Mouse (Mus musculus): ENCODE data around the gene Fbxo27. TPM values are rescaled to one million over a fixed set of nuclear protein-coding genes. Genes with fewer than 3 reads are reported as not detected.
"Not testable (repeated sequence)": the region's sequence is repeated elsewhere in the genome, so short reads cannot be mapped to it uniquely, and the experiment has no call there.

The Fbxo27 gene
- polyA plus RNA-seq (2015; fragmentation: Nextera tagmentation; extraction: Ambion mirVana): 6.3 TPM in 2 replicates

DNA sequence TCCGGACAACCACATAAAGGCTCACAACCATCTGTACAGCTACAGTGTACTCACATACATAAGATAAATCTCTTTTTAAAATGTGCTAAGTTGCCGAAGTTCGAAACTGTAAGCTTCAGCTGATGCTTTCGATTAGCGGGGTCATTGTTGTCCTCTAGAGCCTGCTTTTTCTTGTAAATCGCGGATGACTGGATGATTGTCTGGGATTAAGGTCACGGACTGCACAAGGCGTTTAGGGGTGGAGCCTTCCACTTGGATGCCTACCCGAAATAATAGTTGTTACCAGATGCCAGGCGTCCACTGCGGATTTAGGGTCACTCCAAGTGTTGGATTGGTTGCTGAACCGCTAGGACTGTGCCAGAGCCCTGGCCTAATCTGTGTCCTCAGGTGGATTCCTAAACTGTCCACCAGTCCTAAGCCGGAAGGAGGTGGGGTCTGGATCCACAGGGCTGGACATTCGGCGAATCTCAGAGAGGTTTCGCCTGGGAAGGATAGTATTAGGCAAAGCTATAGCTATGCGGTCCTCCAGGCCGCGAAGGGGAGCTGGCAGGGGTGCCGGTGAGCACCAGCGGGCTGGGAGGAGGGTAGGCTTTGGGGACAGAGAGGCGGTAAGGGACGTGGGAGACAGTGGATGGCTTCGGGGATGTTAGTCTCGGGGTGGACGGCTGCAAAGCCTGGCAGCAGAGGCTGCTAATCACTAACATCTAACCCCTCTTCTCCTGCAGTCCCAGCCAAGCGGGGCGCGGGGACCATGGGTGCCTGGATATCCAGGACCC lies at the start of gene Fbxo27:
Gene Fbxo27, plus strand, starts transcription at position 305 of the 776 bp plus-strand sequence.
- H3K4me1 ChIP-seq: peaks cover 12% of the 10 kb centered on the region
- ATAC-seq (replicated peaks): peak; percentile 67
- H3K27ac ChIP-seq (replicated peaks): no peak within 1 kb of the TSS
- peak within 1 kb of the TSS; percentile 85 for H3K4me2 ChIP-seq (replicated peaks)
- no peaks in the 10 kb centered on the region for H3K36me3 ChIP-seq
- H3K4me3 ChIP-seq: peak within 1 kb of the TSS; percentile 57
- H3K9ac ChIP-seq (replicated peaks): peak within 1 kb of the TSS; percentile 50
- H3K27me3 ChIP-seq: peaks cover 15% of the 10 kb centered on the region
- H3K9me3 ChIP-seq: no peaks in the 10 kb centered on the region
- WGBS: 16% methylated on average over 30 of the region's 30 CpGs

DNA sequence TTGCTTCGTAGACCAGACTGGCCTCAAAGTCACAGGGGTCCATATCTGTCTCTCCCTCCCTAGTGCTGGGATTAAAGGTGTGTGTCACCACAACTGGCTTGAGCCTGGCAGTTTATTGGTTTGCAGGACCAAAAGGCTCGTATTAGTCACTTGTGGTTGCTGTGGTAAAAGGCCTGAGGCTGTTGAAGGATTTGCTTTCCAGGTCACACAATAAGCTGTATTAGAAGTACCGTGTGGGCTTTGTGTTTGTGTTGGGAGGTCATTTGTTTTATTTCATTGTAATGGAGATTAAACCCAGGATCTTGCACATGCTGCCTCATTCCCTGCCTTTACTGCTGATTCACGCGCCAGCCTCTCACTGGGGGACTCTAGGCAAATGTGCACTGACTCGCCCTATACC lies 47.3 kb upstream of the Fbxo27 start:
- no peaks in the 10 kb centered on the region for H3K27me3 ChIP-seq
- no peaks in the 10 kb centered on the region for H3K36me3 ChIP-seq
- ATAC-seq (replicated peaks): no peak
- 20% methylated on average over 6 of the region's 6 CpGs for WGBS
- no peak overlapping the region for H3K4me2 ChIP-seq (replicated peaks)
- no peak overlapping the region for H3K4me3 ChIP-seq
- no peaks in the 10 kb centered on the region for H3K4me1 ChIP-seq
- H3K9me3 ChIP-seq: no peaks in the 10 kb centered on the region
- H3K27ac ChIP-seq (replicated peaks): no peak overlapping the region
- H3K9ac ChIP-seq (replicated peaks): no peak overlapping the region

DNA sequence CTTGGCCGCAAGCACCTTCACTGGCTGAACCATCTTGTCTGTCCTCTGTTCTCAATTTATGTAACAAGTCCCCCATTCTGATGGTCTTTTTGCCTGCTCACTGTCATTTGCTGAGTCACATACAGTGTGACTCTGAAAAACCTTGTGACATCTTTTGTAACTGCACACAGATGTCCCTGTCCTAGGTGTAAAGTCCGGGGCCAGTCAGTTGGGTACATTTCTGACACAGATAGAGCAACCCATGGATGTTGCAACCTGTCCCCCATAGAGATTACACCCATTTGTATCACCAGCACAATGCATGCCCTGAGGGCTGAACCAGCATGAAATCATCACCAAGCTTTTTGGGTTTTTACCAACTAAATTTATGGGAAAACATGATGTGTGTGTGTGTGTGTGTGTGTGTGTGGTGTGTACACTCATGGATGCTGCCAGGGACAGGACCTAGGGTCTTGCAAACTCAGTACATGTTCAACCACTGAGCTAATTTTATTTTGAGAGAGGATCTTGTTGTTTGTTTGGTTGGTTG lies 46.6 kb upstream of the Fbxo27 start:
- Histone ChIP-seq H3K27me3 (no peaks in the 10 kb centered on the region), H3K36me3 (no peaks in the 10 kb centered on the region), H3K27ac (replicated peaks) (no peak overlapping the region), H3K9ac (replicated peaks) (no peak overlapping the region), H3K4me2 (replicated peaks) (no peak overlapping the region), H3K9me3 (no peaks in the 10 kb centered on the region), H3K4me3 (no peak overlapping the region), H3K4me1 (no peaks in the 10 kb centered on the region)
- WGBS: 90% methylated on average over 2 of the region's 2 CpGs
- no peak for ATAC-seq (replicated peaks)

DNA sequence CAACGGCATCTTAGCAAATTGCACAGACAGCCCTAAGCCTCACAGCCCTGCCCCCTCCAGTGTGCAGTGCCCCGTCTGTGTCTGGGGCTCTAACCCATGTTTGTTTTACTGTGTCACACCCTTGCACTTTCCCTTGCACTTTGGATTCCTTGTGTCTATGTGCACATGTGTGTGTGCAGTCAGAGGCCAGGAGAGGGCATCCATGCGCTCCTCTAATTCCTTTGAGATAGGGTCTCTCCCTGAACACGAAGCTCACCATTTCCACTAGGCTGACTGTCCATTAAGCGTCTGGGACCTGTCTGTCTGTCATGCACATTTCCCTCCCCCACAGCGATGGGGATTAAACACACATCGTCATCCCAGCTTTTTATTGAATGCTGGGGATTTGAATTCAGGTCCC lies 45.6 kb upstream of the Fbxo27 start:
- Histone ChIP-seq H3K27me3 (no peaks in the 10 kb centered on the region), H3K9ac (replicated peaks) (no peak overlapping the region), H3K4me1 (no peaks in the 10 kb centered on the region), H3K36me3 (no peaks in the 10 kb centered on the region), H3K9me3 (no peaks in the 10 kb centered on the region), H3K4me3 (no peak overlapping the region), H3K4me2 (replicated peaks) (no peak overlapping the region), H3K27ac (replicated peaks) (no peak overlapping the region)
- WGBS: 63% methylated on average over 7 of the region's 7 CpGs
- ATAC-seq (replicated peaks): no peak

DNA sequence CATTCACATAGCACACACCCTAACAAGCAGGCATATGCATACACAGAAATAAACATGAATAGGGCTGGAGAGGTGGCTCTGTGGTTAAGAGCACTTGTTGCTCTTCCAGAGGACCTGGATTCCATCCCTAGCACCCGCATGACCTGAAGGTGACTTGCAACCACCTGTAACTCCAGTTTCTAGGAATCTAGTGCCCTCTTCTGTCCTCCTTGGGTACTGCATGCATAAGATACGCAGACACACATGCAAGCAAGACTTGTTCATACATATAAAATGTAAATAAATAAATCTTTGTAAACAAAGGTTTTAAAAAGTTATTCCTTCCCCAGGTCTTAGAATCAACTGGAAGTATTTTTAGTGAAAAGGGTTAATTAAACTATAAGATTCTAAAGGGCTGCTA lies 41.5 kb upstream of the Fbxo27 start:
- no peak for ATAC-seq (replicated peaks)
- no peaks in the 10 kb centered on the region for H3K36me3 ChIP-seq
- no peaks in the 10 kb centered on the region for H3K27me3 ChIP-seq
- H3K4me1 ChIP-seq: no peaks in the 10 kb centered on the region
- H3K4me2 ChIP-seq (replicated peaks): no peak overlapping the region
- H3K9me3 ChIP-seq: no peaks in the 10 kb centered on the region
- no peak overlapping the region for H3K9ac ChIP-seq (replicated peaks)
- no peak overlapping the region for H3K4me3 ChIP-seq
- 86% methylated on average over 2 of the region's 2 CpGs for WGBS
- H3K27ac ChIP-seq (replicated peaks): no peak overlapping the region

DNA sequence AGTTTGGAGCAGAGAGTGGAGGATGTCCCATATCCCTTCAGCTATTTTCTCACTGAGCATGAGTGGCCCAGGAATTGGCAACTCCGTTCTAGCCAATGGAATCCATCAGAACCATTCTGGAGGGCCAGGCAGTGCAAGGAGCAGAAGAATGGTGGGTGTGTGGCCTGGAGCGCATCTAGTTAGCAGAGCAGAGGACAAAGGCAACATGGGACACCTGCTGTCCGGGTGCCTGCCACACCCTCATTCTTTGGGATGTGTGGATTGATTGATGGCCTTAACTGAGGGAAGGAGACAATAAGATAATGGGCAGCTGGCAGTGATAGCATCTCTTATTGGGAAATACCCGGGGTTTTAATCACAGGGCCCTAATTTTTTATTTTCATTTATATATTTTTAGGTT lies 36.2 kb upstream of the Fbxo27 start:
- Histone ChIP-seq H3K4me1 (no peaks in the 10 kb centered on the region), H3K9ac (replicated peaks) (no peak overlapping the region), H3K27ac (replicated peaks) (no peak overlapping the region), H3K9me3 (no peaks in the 10 kb centered on the region), H3K27me3 (no peaks in the 10 kb centered on the region), H3K36me3 (no peaks in the 10 kb centered on the region), H3K4me2 (replicated peaks) (no peak overlapping the region), H3K4me3 (no peak overlapping the region)
- no peak for ATAC-seq (replicated peaks)
- WGBS: 72% methylated on average over 4 of the region's 4 CpGs

DNA sequence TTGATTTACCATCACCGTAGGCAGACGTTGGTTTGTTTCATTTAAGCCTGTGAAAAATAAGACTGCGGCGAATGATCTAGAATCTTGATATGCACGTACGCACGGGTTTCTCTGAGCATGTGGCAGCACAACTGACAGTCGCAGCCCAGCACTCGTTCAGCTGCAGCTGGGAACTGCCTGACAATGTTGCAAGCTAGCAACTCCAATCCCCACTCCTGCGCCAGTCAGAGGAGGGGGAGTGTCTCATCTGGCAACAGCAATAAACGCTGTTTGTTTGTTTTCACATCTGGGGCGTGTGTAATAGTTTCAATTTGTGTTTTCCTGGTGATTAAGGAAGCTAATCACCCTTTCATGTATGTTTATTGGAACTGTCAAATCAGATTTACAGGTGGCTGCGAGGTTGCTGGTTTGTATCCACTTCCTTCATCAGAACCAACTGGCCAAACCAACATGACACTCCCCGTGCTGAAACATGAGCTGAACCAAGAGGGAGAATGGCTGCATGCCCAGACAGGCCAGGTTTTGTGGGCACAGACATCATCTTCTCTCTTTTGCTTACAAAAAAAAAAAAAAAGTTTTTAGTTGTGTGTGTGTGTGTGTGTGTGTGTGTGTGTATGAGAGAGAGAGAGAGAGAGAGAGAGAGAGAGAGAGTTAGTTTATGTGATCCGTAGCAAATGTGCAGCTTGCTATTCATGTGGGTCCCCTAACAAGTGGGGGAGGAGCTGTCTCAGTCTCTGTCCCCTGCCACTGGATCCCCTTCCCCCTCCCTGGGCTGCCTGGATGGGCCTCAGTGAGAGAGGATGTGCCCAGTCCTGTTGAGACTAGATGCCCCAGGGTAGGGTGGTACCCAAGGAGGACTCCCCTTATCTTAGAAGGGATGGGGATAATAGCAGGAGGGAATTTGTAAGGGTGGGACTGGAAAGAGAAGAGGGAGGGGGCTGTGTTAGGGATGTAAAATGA lies 26.7 kb upstream of the Fbxo27 start:
- peak overlapping the region; percentile 43; the same call in 1 of the 2 replicates for H3K27ac ChIP-seq (replicated peaks)
- WGBS: 31% methylated on average over 15 of the region's 15 CpGs
- H3K4me2 ChIP-seq (replicated peaks): peak overlapping the region; percentile 13; the same call in 1 of the 2 replicates
- H3K4me3 ChIP-seq: no peak overlapping the region
- peaks cover 11% of the 10 kb centered on the region for H3K4me1 ChIP-seq
- 0 out of 2 replicates have a peak, but pooled peaks have one; percentile 46 for ATAC-seq (replicated peaks)
- no peaks in the 10 kb centered on the region for H3K27me3 ChIP-seq
- no peaks in the 10 kb centered on the region for H3K36me3 ChIP-seq
- no peaks in the 10 kb centered on the region for H3K9me3 ChIP-seq
- H3K9ac ChIP-seq (replicated peaks): no peak overlapping the region

DNA sequence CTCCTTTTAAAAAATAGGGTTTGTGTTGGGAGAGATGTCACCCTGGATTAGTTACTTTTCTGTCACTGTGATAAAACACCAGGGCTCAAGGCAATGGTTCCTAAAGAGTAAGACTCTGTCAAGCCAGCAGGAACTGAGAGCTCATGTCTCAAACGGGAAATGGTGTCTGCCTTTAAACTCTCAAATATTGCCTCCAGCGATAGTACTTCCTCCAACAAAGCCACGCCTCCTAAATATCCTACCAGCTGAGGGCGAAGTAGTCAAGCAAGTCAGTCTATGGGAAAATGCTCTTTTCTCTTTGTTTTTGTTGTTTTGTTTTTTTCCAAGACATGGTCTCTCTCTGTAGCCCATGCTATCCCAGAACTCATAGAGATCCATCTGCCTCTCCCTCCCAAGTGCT lies 21.5 kb upstream of the Fbxo27 start:
- Histone ChIP-seq H3K36me3 (no peaks in the 10 kb centered on the region), H3K9me3 (no peaks in the 10 kb centered on the region), H3K9ac (replicated peaks) (no peak overlapping the region), H3K4me1 (0 out of 2 replicates have a peak, but pooled peaks cover 1% of the 10 kb centered on the region), H3K27me3 (no peaks in the 10 kb centered on the region), H3K4me3 (no peak overlapping the region), H3K4me2 (replicated peaks) (no peak overlapping the region), H3K27ac (replicated peaks) (no peak overlapping the region)
- ATAC-seq (replicated peaks): no peak
- 79% methylated on average over 4 of the region's 4 CpGs for WGBS

DNA sequence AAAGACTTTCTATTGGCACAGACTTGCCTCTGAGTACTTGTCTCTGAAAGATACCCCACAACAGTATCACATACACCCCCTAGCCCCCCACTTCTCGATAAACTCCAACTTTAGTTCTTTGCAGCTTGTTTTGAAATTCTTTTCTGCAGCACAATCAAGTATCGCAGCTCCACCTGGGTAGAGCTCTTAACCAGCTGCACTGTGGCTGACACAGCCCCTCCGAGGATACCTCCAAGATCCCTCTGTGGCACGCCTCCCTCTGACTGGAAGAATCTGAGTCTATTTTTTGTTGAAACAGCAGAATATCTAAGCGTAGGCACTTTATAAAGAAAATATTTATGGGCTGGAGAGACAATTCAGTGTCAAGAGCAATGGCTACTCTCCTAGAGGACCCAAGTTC lies 20.4 kb upstream of the Fbxo27 start:
- no peak overlapping the region for H3K9ac ChIP-seq (replicated peaks)
- no peak overlapping the region for H3K4me3 ChIP-seq
- H3K4me2 ChIP-seq (replicated peaks): no peak overlapping the region
- ATAC-seq (replicated peaks): no peak
- H3K27me3 ChIP-seq: no peaks in the 10 kb centered on the region
- H3K9me3 ChIP-seq: no peaks in the 10 kb centered on the region
- no peak overlapping the region for H3K27ac ChIP-seq (replicated peaks)
- no peaks in the 10 kb centered on the region for H3K4me1 ChIP-seq
- H3K36me3 ChIP-seq: no peaks in the 10 kb centered on the region
- 94% methylated on average over 5 of the region's 5 CpGs for WGBS

DNA sequence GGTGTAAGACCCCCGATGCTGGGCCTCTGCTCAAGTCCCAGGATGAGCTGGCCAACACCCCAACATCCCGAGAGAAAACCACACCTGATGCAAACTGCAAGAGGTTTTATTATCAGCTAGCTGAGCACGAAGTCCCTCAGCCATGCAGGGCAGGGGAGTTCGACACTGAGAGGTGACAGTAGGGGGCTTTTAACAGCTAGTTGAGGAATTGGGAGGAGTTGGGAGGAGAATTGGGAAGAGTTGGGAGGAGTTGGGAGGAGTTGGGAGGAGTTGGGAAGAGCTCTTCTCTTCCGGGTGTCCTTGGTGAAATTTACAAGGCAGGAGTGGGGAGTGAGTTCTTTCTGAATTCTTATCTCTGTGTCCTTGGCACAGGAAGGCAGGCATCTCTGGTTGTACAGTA lies 19.9 kb upstream of the Fbxo27 start:
- H3K9me3 ChIP-seq; H3K4me2 ChIP-seq (replicated peaks); H3K4me3 ChIP-seq; H3K27me3 ChIP-seq; ATAC-seq (replicated peaks); H3K27ac ChIP-seq (replicated peaks); H3K36me3 ChIP-seq; H3K4me1 ChIP-seq; H3K9ac ChIP-seq (replicated peaks): not testable (repeated sequence)
- WGBS: 77% methylated on average over 5 of the region's 5 CpGs

DNA sequence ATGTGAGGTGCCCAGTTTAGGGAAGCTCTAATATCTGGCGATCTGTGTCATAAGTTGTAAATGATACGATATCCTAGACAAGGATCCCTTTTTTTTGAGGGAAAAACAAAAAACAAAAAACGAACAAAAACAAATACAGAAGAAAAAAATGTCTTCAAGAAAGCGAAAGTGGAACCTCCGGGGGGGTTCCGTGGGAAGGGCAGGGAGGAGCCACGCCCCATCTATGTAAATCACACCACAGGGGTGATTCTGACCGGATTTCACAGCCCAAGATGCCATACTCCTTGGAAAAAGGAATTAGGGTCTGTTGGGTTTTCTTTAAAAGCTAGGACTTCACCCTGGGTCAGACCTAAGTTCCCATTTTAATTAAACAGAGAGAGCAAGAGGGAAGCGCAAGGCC lies 17.7 kb upstream of the Fbxo27 start:
- Histone ChIP-seq H3K27me3 (no peaks in the 10 kb centered on the region), H3K4me2 (replicated peaks) (no peak overlapping the region), H3K4me1 (no peaks in the 10 kb centered on the region), H3K27ac (replicated peaks) (no peak overlapping the region), H3K9ac (replicated peaks) (no peak overlapping the region), H3K36me3 (no peaks in the 10 kb centered on the region), H3K4me3 (no peak overlapping the region), H3K9me3 (no peaks in the 10 kb centered on the region)
- WGBS: 75% methylated on average over 9 of the region's 9 CpGs
- ATAC-seq (replicated peaks): no peak

DNA sequence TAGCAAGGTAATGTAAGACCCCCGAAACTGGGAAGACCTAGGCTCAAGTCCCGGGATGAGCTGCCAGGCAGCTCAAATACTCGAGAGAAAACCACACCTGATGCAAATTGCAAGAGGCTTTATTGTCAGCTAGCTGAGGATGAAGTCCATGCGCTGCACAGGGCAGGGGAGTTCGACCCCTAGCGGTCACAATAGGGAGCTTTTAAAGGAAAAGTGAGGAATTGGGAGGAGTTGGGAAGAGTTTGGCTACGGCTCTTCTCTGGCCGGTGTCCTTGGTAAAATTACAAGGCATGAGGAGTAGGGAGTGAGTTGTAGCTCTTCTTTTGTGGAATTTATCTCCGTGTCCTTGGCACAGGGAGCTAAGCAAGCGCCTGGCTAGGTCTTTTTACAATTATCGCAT lies 16.9 kb upstream of the Fbxo27 start:
- H3K9ac ChIP-seq (replicated peaks): no peak overlapping the region
- no peaks in the 10 kb centered on the region for H3K36me3 ChIP-seq
- no peak overlapping the region for H3K4me2 ChIP-seq (replicated peaks)
- no peaks in the 10 kb centered on the region for H3K4me1 ChIP-seq
- ATAC-seq (replicated peaks): no peak
- H3K27me3 ChIP-seq: no peaks in the 10 kb centered on the region
- no peaks in the 10 kb centered on the region for H3K9me3 ChIP-seq
- H3K27ac ChIP-seq (replicated peaks): no peak overlapping the region
- WGBS: 51% methylated on average over 11 of the region's 11 CpGs
- H3K4me3 ChIP-seq: no peak overlapping the region
